Mouse (Mus musculus) hindbrain, embryonic 14.5 days (tissue): ENCODE measurements around the gene Zbp1. TPM values are rescaled to one million over a fixed set of nuclear protein-coding genes. Genes with fewer than 3 reads are reported as not detected.

Experiments
- ATAC-seq: fragments of 200-750 bp; cut with Nextera tagmentation; 2 replicates; pipeline ENCODE4 v1.8.0; 2017; ENCODE audit warnings: moderate number of reproducible peaks, mild to moderate bottlenecking, moderate TSS enrichment, moderate library complexity; ENCODE audit not compliant: low FRiP score
- DNase-seq: peaks from one replicate; pipeline ENCODE4 v3.0.0-alpha.2; 2015; ENCODE audit warnings: low spot score
- H3K27ac ChIP-seq: fragments of 300-500 bp; sonication (generic); 2 replicates; pipeline ENCODE4 v1.5.1; 2014; ENCODE audit warnings: mild to moderate bottlenecking, moderate library complexity
- H3K27me3 ChIP-seq: fragments of 300-500 bp; sonication (generic); 2 replicates; pipeline ENCODE4 v1.6.1; 2014; ENCODE audit warnings: mild to moderate bottlenecking, low read length, mixed read lengths; ENCODE audit not compliant: control insufficient read depth, insufficient read depth
- H3K36me3 ChIP-seq: fragments of 300-500 bp; sonication (generic); replicated peaks from 2 replicates; pipeline ENCODE4 v1.6.1; 2014; ENCODE audit not compliant: control insufficient read depth, insufficient read depth
- H3K4me1 ChIP-seq: fragments of 300-500 bp; sonication (generic); replicated peaks from 2 replicates; pipeline ENCODE4 v1.6.1; 2014; ENCODE audit warnings: antibody characterized with exemption, low read length, mixed read lengths; ENCODE audit not compliant: control insufficient read depth, insufficient read depth
- H3K4me2 ChIP-seq: fragments of 300-500 bp; sonication (generic); replicated peaks from 2 replicates; pipeline ENCODE4 v1.6.1; 2014; ENCODE audit warnings: mild to moderate bottlenecking, moderate library complexity
- H3K4me3 ChIP-seq: fragments of 300-500 bp; sonication (generic); replicated peaks from 2 replicates; pipeline ENCODE4 v1.5.1; 2014; ENCODE audit warnings: mild to moderate bottlenecking, low read length
- H3K9ac ChIP-seq: fragments of 300-500 bp; sonication (generic); 2 replicates; pipeline ENCODE4 v1.6.1; 2014
- H3K9me3 ChIP-seq: fragments of 300-500 bp; sonication (generic); 2 replicates; pipeline ENCODE4 v1.6.1; 2016; ENCODE audit warnings: low read length; ENCODE audit not compliant: control insufficient read depth
- WGBS: fragments of 180-500 bp; shearing (Covaris S2); extraction: QIAGEN DNeasy Blood & Tissue Kit; methylation state at CpG from one replicate; pipeline ENCODE4 v1.1.7; 2014; 5-methylcytosine and 5-hydroxymethylcytosine counted together
- polyA plus RNA-seq: library from polyadenylated mRNA; unstranded; fragments of >200 nt; fragmentation: Nextera tagmentation; extraction: Ambion mirVana; gene quantifications from 2 replicates; pipeline ENCODE4 v1.2.1, GENCODE M21; 2014

The Zbp1 gene
- polyA plus RNA-seq, 1 experiment from 2014 or later: 0.27 TPM

GRCm38 (mm10) chr2:173157871-173158270 is 60.9 kb downstream of the Zbp1 start:
- Histone ChIP-seq H3K4me3 (no peak overlapping the region), H3K9ac (no peak overlapping the region), H3K4me1 (no peaks in the 10 kb centered on the region), H3K9me3 (no peaks in the 10 kb centered on the region), H3K36me3 (no peaks in the 10 kb centered on the region), H3K27ac (no peak overlapping the region), H3K4me2 (no peak overlapping the region), H3K27me3 (no peaks in the 10 kb centered on the region)
- ATAC-seq: no peak
- WGBS: 93% methylated on average over 4 of the region's 4 CpGs
- DNase-seq: no peak

- Histone ChIP-seq H3K9me3 (no peaks in the 10 kb centered on the region), H3K36me3 (no peaks in the 10 kb centered on the region), H3K4me2 (no peak overlapping the region), H3K9ac (no peak overlapping the region), H3K4me1 (no peaks in the 10 kb centered on the region), H3K27ac (no peak overlapping the region), H3K27me3 (no peaks in the 10 kb centered on the region), H3K4me3 (no peak overlapping the region)
- DNase-seq (no peak), ATAC-seq (no peak)
- WGBS: 65% methylated on average over 4 of the region's 4 CpGs
These were observed 61.3 kb downstream of the Zbp1 start for GRCm38 (mm10) chr2:173157376-173157775.

- Histone ChIP-seq H3K9me3 (no peaks in the 10 kb centered on the region), H3K4me3 (no peak overlapping the region), H3K27me3 (no peaks in the 10 kb centered on the region), H3K9ac (no peak overlapping the region), H3K4me2 (no peak overlapping the region), H3K4me1 (no peaks in the 10 kb centered on the region), H3K36me3 (no peaks in the 10 kb centered on the region), H3K27ac (no peak overlapping the region)
- DNase-seq: no peak
- no peak for ATAC-seq
- WGBS: 88% methylated on average over 13 of the region's 13 CpGs
These were observed 61.8 kb downstream of the Zbp1 start for GRCm38 (mm10) chr2:173156923-173157322.

Other genes with a start within 250 kb of the Zbp1 start
- 0.95 and 1.0 TPM in 2 replicates for gene Spo11, start 241.2 kb downstream of the Zbp1 start, polyA plus RNA-seq
- gene Rae1, start 218.8 kb downstream of the Zbp1 start, polyA plus RNA-seq: 111 and 117 TPM in 2 replicates
- gene Rbm38, start 198.4 kb downstream of the Zbp1 start, polyA plus RNA-seq: 13.3 and 16.4 TPM in 2 replicates
- gene Ctcfl, start 99.4 kb downstream of the Zbp1 start, polyA plus RNA-seq: 0.05 TPM in 1 of 2 replicates, not detected in the other
- gene Pck1, start 65.9 kb downstream of the Zbp1 start, polyA plus RNA-seq: not detected in 2 replicates
- gene Pmepa1, start 57.6 kb upstream of the Zbp1 start, polyA plus RNA-seq: 5.3 and 5.4 TPM in 2 replicates